Mouse (Mus musculus) T-helper 1 cell (primary cell): ENCODE data around the gene Ptp4a2.
"Not testable (repeated sequence)": the region's sequence is repeated elsewhere in the genome, so short reads cannot be mapped to it uniquely, and the experiment has no call there.

Source experiments
- in situ Hi-C: fragments of 300-600 bp; cut with MboI, MseI; formaldehyde crosslinking; loops from one replicate; pipeline ENCODE4 v1.15.1; 2025; ENCODE audit warnings: high pct_unique_total_duplicates

The Ptp4a2 gene

GRCm38 (mm10) chr4:129839866-129840555 lies 29.0 kb downstream of the Ptp4a2 start:
- in situ Hi-C loops = no loop called here

GRCm38 (mm10) chr4:129846823-129847222 lies 35.8 kb downstream of the Ptp4a2 start:
- in situ Hi-C loops = no loop called here

- in situ Hi-C loops = loop anchor here (10.0 kb wide), 2 partner anchors 66 to 74 kb away; partner anchors contain the start of gene Spocd1
Observed at GRCm38 (mm10) chr4:129850491-129850890, 39.5 kb downstream of the Ptp4a2 start.

GRCm38 (mm10) chr4:129851861-129852260 lies 40.8 kb downstream of the Ptp4a2 start:
- in situ Hi-C loops = loop anchor here (10.0 kb wide), 2 partner anchors 67 to 73 kb away; partner anchors contain the start of gene Spocd1

- in situ Hi-C loops = loop anchor here (10.0 kb wide), 2 partner anchors 68 to 72 kb away; partner anchors contain the start of gene Spocd1
Observed at GRCm38 (mm10) chr4:129853053-129853452, 42.0 kb downstream of the Ptp4a2 start.

GRCm38 (mm10) chr4:129853996-129854395 lies 43.0 kb downstream of the Ptp4a2 start:
- in situ Hi-C loops = loop anchor here (10.0 kb wide), 2 partner anchors 69 to 71 kb away; partner anchors contain the start of gene Spocd1

- in situ Hi-C loops = loop anchor here (10.0 kb wide), 2 partner anchors 70 kb away; partner anchors contain the start of gene Spocd1
Observed at GRCm38 (mm10) chr4:129854615-129855014, 43.6 kb downstream of the Ptp4a2 start.

GRCm38 (mm10) chr4:129855051-129855970 lies 44.3 kb downstream of the Ptp4a2 start:
- in situ Hi-C loops = loop anchor here (10.0 kb wide), 2 partner anchors 69 to 71 kb away; partner anchors contain the start of gene Spocd1

- in situ Hi-C loops = no loop called here
Observed at GRCm38 (mm10) chr4:129860456-129860855, 49.4 kb downstream of the Ptp4a2 start.

- in situ Hi-C loops = no loop called here
Observed at GRCm38 (mm10) chr4:129861400-129861799, 50.4 kb downstream of the Ptp4a2 start.

- in situ Hi-C loops = no loop called here
Observed at GRCm38 (mm10) chr4:129862357-129862756, 51.3 kb downstream of the Ptp4a2 start.

- in situ Hi-C loops = not testable (repeated sequence)
Observed at GRCm38 (mm10) chr4:129866171-129866570, 55.2 kb downstream of the Ptp4a2 start.

GRCm38 (mm10) chr4:129868211-129868610 lies 57.2 kb downstream of the Ptp4a2 start:
- in situ Hi-C loops = no loop called here

GRCm38 (mm10) chr4:129870483-129870882 lies 59.5 kb downstream of the Ptp4a2 start:
- in situ Hi-C loops = no loop called here

GRCm38 (mm10) chr4:129872376-129872922 lies 61.4 kb downstream of the Ptp4a2 start:
- in situ Hi-C loops = no loop called here

- in situ Hi-C loops = no loop called here
Observed at GRCm38 (mm10) chr4:129874805-129875204, 63.8 kb downstream of the Ptp4a2 start.

GRCm38 (mm10) chr4:129875406-129875805 lies 64.4 kb downstream of the Ptp4a2 start:
- in situ Hi-C loops = no loop called here

GRCm38 (mm10) chr4:129876831-129877764 lies 66.1 kb downstream of the Ptp4a2 start:
- in situ Hi-C loops = no loop called here

GRCm38 (mm10) chr4:129877967-129878655 lies 67.1 kb downstream of the Ptp4a2 start:
- in situ Hi-C loops = no loop called here

GRCm38 (mm10) chr4:129878656-129879145 lies 67.7 kb downstream of the Ptp4a2 start:
- in situ Hi-C loops = no loop called here
